Mouse (Mus musculus) cortical plate, adult 2 months (tissue): ENCODE data around the gene Mrtfa.

Experiments
- CTCF ChIP-seq: fragments of 200-500 bp; IDR thresholded peaks from 2 replicates; pipeline ENCODE4 v1.5.1; 2011; ENCODE audit warnings: mild to moderate bottlenecking, control low read depth, low read length; ENCODE audit not compliant: insufficient read depth; ENCODE audit errors: extremely low read depth
- POLR2A ChIP-seq: fragments of 200-500 bp; IDR thresholded peaks from 2 replicates; pipeline ENCODE4 v1.6.1; 2011; ENCODE audit warnings: mild to moderate bottlenecking, low read length, control low read depth; ENCODE audit not compliant: insufficient read depth; ENCODE audit errors: extremely low read depth

- TF ChIP-seq CTCF (no peak), POLR2A (no peak)
Observed at GRCm38 (mm10) chr15:81229791-81230190, 39.2 kb upstream of the Mrtfa start.
